Mouse (Mus musculus) ES-Bruce4 (cell line): ENCODE measurements around the gene Gm10277. TPM values are rescaled to one million over a fixed set of nuclear protein-coding genes. Genes with fewer than 3 reads are reported as not detected.

ENCODE experiments used
- H3K27ac ChIP-seq: 2 replicates; pipeline ENCODE4 v1.5.1; 2012; ENCODE audit warnings: low read length, inconsistent platforms; ENCODE audit not compliant: insufficient read depth
- H3K27me3 ChIP-seq: 2 replicates; pipeline ENCODE4 v1.6.1; 2012; ENCODE audit warnings: mild to moderate bottlenecking, low read length, inconsistent platforms; ENCODE audit not compliant: control insufficient read depth, poor library complexity, insufficient read depth, severe bottlenecking
- H3K36me3 ChIP-seq: 2 replicates; pipeline ENCODE4 v1.6.1; 2012; ENCODE audit warnings: inconsistent platforms, mild to moderate bottlenecking, low read length, moderate library complexity; ENCODE audit not compliant: control insufficient read depth, poor library complexity, insufficient read depth, severe bottlenecking
- H3K4me1 ChIP-seq: one replicate; pipeline ENCODE4 v1.8.1; 2011; ENCODE audit warnings: low read length; ENCODE audit not compliant: control insufficient read depth, insufficient read depth
- H3K4me3 ChIP-seq: 2 replicates; pipeline ENCODE4 v1.5.1; 2011; ENCODE audit warnings: low read depth, mild to moderate bottlenecking, low read length
- H3K9ac ChIP-seq: 2 replicates; pipeline ENCODE4 v1.6.1; 2012; ENCODE audit warnings: low read depth, mild to moderate bottlenecking, inconsistent platforms; ENCODE audit not compliant: poor library complexity, severe bottlenecking
- H3K9me3 ChIP-seq: replicated peaks from 2 replicates; pipeline ENCODE4 v1.6.1; 2012; ENCODE audit warnings: mild to moderate bottlenecking, low read length, inconsistent platforms; ENCODE audit not compliant: control insufficient read depth, poor library complexity, insufficient read depth, severe bottlenecking
- CTCF ChIP-seq: IDR thresholded peaks from one replicate; pipeline ENCODE4 v1.8.1; 2011; ENCODE audit warnings: low read depth, low read length
- EP300 ChIP-seq: IDR thresholded peaks from 2 replicates; pipeline ENCODE4 v1.6.1; 2011; ENCODE audit warnings: low read depth, low read length; ENCODE audit not compliant: insufficient read depth
- POLR2A ChIP-seq: IDR thresholded peaks from one replicate; pipeline ENCODE4 v1.8.1; 2011; ENCODE audit warnings: low read length; ENCODE audit not compliant: insufficient read depth
- polyA plus RNA-seq: library from polyadenylated mRNA; stranded (reverse); fragments of >200 nt; gene quantifications from 2 replicates; pipeline ENCODE4 v1.2.4, GENCODE M21; 2011; ENCODE audit warnings: low read depth; ENCODE audit not compliant: missing spikeins, insufficient read depth, insufficient read length

Gm10277 gene
- polyA plus RNA-seq, 1 experiment, result not detected

DNA sequence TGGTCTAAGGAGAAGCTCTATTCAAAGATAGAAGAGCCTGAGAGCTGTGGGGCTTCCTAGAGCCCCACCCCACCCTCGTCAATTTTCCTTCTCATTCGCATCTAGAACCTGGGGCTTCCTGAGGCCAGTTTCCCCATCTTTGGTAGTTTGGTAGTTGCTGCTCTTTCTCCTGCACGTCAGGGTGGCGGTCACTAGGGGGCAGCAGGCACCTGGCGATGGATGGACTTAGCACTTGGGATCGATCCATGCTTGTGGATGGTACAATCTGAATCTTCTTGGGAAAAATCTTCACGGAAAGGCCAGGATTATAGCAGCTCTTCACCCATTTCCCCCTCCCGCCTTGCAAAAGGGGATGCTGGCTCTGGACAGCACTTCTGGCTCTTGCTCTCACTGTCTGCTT lies 34.1 kb upstream of the Gm10277 start:
- Histone ChIP-seq H3K27me3 (no peaks in the 10 kb centered on the region), H3K4me1 (peaks cover 2% of the 10 kb centered on the region), H3K27ac (no peak overlapping the region), H3K9ac (no peak overlapping the region), H3K36me3 (peaks cover 6% of the 10 kb centered on the region; the same call in 1 of the 2 replicates), H3K9me3 (no peaks in the 10 kb centered on the region), H3K4me3 (no peak overlapping the region)
- TF ChIP-seq EP300 (no peak), CTCF (peak; percentile 99), POLR2A (no peak)

DNA sequence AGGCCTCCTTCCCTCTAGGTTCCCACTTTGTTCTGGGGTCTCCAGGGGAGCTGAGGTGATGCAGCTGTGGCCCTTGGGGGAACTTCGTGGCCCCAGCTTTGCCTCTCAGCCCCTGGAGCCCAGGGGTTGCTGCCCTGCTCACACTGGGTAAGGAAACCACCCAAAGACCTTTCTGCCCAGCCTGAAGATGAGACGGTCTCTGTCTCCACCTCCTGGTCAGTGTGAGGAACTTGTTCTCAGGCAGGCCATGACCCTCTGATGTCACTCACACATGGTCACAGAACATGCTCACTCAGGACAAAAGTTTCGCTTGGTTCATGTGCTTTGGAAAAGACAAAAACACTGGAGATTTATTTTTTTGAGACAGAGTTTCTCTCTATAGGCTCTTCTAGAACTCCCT lies 28.5 kb upstream of the Gm10277 start:
- TF ChIP-seq CTCF, result peak; percentile 96
- TF ChIP-seq POLR2A, result no peak
- H3K27me3 ChIP-seq, result no peaks in the 10 kb centered on the region
- no peaks in the 10 kb centered on the region for H3K9me3 ChIP-seq
- peaks cover 2% of the 10 kb centered on the region for H3K4me1 ChIP-seq
- H3K36me3 ChIP-seq, result no peaks in the 10 kb centered on the region
- no peak overlapping the region for H3K27ac ChIP-seq
- H3K4me3 ChIP-seq, result no peak overlapping the region
- no peak overlapping the region for H3K9ac ChIP-seq

DNA sequence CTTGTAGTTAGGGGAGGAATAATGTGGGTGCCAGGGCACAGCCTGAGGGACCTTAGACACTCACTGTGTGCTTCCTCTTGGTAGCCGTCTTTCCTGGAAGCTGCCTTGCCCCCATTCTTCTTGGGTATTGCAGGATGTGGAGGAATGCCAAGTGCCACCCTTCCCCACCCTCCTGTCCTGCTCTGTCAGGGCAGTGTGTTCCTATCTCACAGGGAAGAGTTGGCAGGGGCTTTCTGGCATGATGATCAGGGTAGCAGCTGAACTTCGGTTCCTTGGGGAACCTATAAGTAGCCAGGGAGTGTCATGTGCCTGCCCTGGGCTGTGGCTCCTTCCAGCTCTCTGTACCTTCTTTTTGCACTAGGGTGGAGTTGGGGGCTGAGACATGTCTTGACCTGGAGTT lies 26.4 kb upstream of the Gm10277 start:
- H3K36me3 ChIP-seq, result no peaks in the 10 kb centered on the region
- no peak overlapping the region for H3K4me3 ChIP-seq
- peaks cover 2% of the 10 kb centered on the region for H3K4me1 ChIP-seq
- no peaks in the 10 kb centered on the region for H3K27me3 ChIP-seq
- TF ChIP-seq CTCF (no peak), POLR2A (no peak), EP300 (no peak)
- no peak overlapping the region for H3K27ac ChIP-seq
- H3K9me3 ChIP-seq, result no peaks in the 10 kb centered on the region; the same call in 1 of the 2 replicates
- H3K9ac ChIP-seq, result no peak overlapping the region

DNA sequence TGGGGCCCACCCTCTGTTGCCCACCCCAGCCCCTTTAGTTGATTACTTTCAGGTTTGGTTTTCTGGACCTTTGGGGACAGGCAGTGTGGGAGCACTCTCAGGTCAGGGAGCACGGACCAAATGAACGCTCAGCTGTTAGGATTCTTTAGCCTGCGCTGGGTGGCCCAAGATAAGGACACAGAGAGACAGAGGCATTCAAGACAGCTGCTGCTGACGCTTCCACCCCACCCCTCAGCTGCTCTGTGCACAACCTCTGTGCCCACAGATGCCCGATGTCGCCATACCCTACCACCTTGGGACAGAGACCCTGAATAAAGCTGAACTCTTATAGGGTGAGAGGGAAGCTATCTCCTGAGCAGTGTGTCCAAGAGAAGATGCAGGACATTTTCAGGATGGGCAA lies 22.5 kb upstream of the Gm10277 start:
- Histone ChIP-seq H3K9me3 (no peaks in the 10 kb centered on the region; the same call in 1 of the 2 replicates), H3K27me3 (no peaks in the 10 kb centered on the region), H3K27ac (no peak overlapping the region), H3K4me1 (peaks cover 9% of the 10 kb centered on the region), H3K4me3 (no peak overlapping the region), H3K9ac (no peak overlapping the region), H3K36me3 (no peaks in the 10 kb centered on the region)
- TF ChIP-seq EP300, result no peak
- TF ChIP-seq POLR2A, result no peak
- TF ChIP-seq CTCF, result no peak

DNA sequence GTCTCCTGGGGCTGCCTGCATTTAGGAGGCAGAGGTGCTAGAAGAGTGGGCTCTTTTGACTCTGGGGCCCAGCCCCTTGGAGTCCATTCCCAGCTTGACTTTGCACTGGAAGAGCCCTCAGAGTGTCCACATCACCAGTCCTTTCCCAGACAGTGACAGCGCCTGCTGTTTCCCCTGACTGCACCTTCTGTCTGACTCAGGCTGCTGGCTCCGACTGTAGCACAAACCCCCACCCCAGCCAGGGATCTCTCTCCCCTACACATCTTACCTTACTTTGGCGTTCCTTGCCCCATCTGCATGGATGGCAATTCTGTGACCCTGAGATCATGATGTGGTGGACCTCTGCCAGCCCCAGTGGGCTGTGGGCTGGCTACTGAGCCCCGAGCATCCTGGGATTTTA lies 21.7 kb upstream of the Gm10277 start:
- no peak overlapping the region for H3K4me3 ChIP-seq
- no peak for TF ChIP-seq POLR2A
- TF ChIP-seq EP300, result no peak
- no peak for TF ChIP-seq CTCF
- no peaks in the 10 kb centered on the region for H3K27me3 ChIP-seq
- no peak overlapping the region for H3K27ac ChIP-seq
- no peaks in the 10 kb centered on the region; the same call in 1 of the 2 replicates for H3K9me3 ChIP-seq
- H3K36me3 ChIP-seq, result no peaks in the 10 kb centered on the region
- H3K9ac ChIP-seq, result no peak overlapping the region
- H3K4me1 ChIP-seq, result peaks cover 9% of the 10 kb centered on the region

DNA sequence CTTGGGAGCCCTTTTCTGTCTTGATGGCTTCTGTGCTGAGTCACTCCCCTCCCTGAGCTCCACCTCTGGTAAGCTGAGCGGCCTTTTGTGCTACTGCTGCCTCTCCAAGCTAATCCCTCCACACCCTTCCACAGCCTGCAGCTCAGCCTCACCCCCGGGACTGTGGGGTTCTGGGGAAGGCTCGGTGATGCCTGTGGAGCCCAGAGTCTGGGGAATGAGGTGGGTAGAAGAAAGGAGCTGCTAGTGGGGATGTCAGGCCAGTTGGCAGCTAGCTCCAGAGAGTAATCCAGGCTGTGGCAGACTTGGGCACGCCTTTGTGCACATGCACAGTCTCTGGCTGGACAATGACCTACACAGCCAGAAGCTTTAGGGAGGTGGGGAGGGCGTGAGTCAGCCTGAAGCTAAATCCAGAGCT lies 20.5 kb upstream of the Gm10277 start:
- H3K9me3 ChIP-seq, result no peaks in the 10 kb centered on the region; the same call in 1 of the 2 replicates
- H3K27ac ChIP-seq, result peak overlapping the region; percentile 45
- no peaks in the 10 kb centered on the region for H3K27me3 ChIP-seq
- H3K36me3 ChIP-seq, result no peaks in the 10 kb centered on the region
- H3K4me3 ChIP-seq, result no peak overlapping the region
- TF ChIP-seq EP300 (peak; percentile 38), CTCF (no peak), POLR2A (no peak)
- 0 out of 2 replicates have a peak overlapping the region, but pooled peaks have one; percentile 1 for H3K9ac ChIP-seq
- H3K4me1 ChIP-seq, result peaks cover 9% of the 10 kb centered on the region
